Mouse (Mus musculus): Measurements from ENCODE around the gene Synpo2. TPM values are rescaled to one million over a fixed set of nuclear protein-coding genes. Genes with fewer than 3 reads are reported as not detected.

Synpo2 gene
- polyA plus RNA-seq, 1 experiment from 2014 or later = 2.7 TPM

DNA sequence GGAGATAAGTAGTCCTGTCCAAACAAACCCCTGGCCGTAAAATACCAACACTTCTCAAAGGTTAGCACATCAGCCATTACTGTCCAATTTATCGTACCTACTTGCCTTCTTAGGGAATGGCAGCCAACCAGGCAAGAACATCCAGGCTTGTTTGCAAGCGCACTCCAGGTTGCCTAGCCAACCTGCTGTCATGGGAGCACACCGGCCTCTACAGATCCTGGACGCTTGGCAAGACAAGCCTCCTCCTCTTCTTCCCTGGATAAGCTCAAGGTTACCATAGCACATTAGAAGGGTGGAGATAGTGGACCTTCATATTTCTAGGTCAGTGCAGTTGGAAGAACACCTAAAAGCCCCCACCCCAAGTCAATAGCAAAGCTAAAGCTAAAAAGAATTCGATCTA, 45.6 kb downstream of the Synpo2 start:
- no peaks in the 10 kb centered on the region for H3K27me3 ChIP-seq (ENCODE audit: low read depth, poor library complexity, severe bottlenecking)
- no peaks in the 10 kb centered on the region for H3K9me3 ChIP-seq (replicated peaks)
- H3K36me3 ChIP-seq = no peaks in the 10 kb centered on the region
- DNase-seq (ENCODE audit: low spot score) = no peak
- H3K4me3 ChIP-seq = no peak overlapping the region
- peaks cover 14% of the 10 kb centered on the region for H3K4me1 ChIP-seq
- 75% methylated on average over 6 of the region's 6 CpGs for WGBS
- no peak overlapping the region for H3K27ac ChIP-seq

DNA sequence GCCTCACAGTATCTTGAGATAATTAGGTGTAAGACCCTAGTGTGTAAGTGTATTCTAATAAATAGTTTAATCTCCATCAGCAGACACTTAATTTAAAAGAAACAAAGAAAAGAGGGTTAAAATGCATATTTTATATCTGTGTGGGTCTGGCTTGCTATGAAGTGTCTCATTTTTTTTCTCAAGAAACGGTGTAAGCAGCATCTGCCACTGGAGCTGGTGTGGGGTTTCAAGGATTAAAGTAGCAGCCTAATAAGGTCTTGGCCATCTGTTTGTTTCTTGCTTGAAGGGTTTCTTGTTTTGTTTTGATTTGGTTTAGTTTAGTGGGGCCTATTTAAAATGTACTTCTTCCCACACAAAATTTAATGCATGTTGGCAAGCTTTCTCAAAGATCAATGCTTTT, 46.1 kb downstream of the Synpo2 start:
- Histone ChIP-seq H3K27ac (no peak overlapping the region), H3K27me3 (ENCODE audit: low read depth, poor library complexity, severe bottlenecking) (no peaks in the 10 kb centered on the region), H3K4me1 (peaks cover 14% of the 10 kb centered on the region), H3K36me3 (no peaks in the 10 kb centered on the region), H3K9me3 (replicated peaks) (no peaks in the 10 kb centered on the region), H3K4me3 (no peak overlapping the region)
- 28% methylated on average over 1 of the region's 1 CpGs for WGBS
- DNase-seq (ENCODE audit: low spot score) = no peak

DNA sequence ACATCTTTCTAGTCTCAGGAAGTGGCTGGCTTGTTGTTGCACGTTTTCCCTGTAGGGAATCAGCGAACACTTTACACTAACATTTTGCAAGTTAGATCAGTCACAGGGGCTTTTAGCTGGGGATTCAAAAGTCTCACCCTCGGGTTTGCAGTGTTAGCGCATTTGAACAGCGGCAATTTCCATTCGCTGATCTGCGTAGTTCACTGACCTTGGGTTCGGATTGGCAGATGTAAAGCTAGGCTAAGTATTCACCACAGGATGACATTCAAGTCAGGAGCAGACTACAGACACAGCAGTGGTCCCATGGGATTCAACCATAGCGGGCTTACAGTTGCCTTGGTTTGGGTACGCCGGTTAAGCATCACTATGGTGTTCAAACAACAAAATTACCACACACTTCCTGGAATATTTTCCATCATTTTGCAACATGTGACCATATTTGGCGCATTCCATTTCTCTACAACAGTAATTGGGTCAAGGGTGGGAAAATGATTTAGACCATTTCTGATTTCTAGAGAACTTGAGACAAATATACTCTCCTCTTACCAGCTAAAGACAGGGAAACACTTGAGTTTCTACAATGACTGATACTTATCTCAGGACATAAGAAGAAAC, 47.2 kb downstream of the Synpo2 start:
- Histone ChIP-seq H3K4me1 (peaks cover 14% of the 10 kb centered on the region), H3K36me3 (no peaks in the 10 kb centered on the region), H3K27me3 (ENCODE audit: low read depth, poor library complexity, severe bottlenecking) (no peaks in the 10 kb centered on the region), H3K9me3 (replicated peaks) (no peaks in the 10 kb centered on the region), H3K4me3 (no peak overlapping the region), H3K27ac (no peak overlapping the region)
- 90% methylated on average over 12 of the region's 12 CpGs for WGBS
- DNase-seq (ENCODE audit: low spot score) = no peak

DNA sequence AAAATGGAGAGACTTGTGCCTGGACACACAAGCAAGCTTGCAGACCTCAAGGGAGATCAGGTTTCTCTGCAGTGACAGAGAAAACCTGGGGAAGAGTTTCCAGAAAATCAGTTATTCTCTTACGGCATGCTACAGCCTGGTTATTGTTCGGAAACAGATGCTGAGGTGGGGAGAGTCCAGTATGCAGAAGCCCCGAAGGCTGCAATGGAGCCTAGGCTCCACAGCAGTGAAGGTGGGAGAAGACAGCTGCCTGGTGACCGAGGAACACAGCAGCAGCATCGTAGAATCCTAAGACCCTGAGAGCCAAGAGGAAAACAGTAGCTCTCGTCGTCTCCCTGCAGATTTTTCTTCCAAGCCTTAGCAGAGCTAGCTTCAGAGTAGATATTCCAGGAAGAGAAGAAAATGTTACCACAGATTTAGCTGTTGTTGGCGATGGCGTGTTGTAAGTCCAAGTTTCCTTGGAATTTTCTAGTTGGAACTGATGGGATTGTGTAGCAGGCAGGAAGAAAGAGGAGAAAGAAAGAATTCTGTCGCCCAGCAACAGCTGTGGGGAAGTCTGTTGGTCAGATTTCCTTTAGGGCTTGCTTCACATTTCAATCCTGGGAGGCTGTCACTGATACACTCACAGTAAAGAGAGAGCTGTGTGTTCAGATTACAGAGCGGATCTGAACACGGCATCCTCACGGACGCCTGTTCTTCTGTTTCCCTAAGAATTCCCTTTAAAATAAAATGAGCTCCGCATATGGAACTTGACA, 48.4 kb downstream of the Synpo2 start:
- peak overlapping the region; percentile 36; the same call in 1 of the 2 replicates for H3K27ac ChIP-seq
- 79% methylated on average over 15 of the region's 15 CpGs for WGBS
- H3K9me3 ChIP-seq (replicated peaks) = no peaks in the 10 kb centered on the region
- H3K27me3 ChIP-seq (ENCODE audit: low read depth, poor library complexity, severe bottlenecking) = no peaks in the 10 kb centered on the region
- H3K36me3 ChIP-seq = no peaks in the 10 kb centered on the region
- DNase-seq (ENCODE audit: low spot score) = peak; percentile 27
- H3K4me3 ChIP-seq = no peak overlapping the region
- peaks cover 18% of the 10 kb centered on the region for H3K4me1 ChIP-seq

DNA sequence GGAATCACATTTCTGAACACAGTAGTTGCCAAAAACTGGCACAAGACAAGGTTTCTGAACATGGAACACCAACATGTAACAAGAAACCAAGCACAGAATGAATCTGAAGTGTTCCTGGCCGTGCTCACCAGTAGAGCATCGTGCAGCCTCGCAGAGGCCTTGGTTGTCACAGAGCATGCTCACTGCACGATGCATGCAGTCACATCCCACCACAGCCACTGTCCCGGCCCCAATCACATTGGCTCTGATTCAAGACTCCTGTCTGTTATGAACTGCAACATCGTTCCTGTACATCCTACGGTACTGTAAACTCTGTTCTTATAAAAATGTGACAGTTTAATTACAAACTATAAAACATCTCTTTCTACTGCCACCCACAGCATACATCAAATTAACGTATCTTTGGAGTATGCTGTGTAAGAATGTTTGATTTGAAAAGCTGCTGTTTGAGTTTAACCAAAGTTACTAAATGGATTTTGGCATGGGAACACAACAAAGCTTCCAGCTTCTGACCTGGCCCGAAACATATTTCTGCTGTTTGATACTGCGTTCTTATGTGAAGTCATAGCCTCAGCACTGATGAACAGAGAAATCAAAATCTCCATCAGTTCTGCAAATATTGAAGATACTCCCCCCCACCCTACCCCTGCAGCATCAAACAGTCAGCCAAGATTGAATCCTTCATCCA, 50.6 kb downstream of the Synpo2 start:
- Histone ChIP-seq H3K4me1 (peaks cover 26% of the 10 kb centered on the region), H3K27me3 (ENCODE audit: low read depth, poor library complexity, severe bottlenecking) (no peaks in the 10 kb centered on the region), H3K36me3 (no peaks in the 10 kb centered on the region), H3K27ac (no peak overlapping the region), H3K4me3 (no peak overlapping the region), H3K9me3 (replicated peaks) (no peaks in the 10 kb centered on the region)
- WGBS = 90% methylated on average over 10 of the region's 10 CpGs
- DNase-seq (ENCODE audit: low spot score) = no peak

DNA sequence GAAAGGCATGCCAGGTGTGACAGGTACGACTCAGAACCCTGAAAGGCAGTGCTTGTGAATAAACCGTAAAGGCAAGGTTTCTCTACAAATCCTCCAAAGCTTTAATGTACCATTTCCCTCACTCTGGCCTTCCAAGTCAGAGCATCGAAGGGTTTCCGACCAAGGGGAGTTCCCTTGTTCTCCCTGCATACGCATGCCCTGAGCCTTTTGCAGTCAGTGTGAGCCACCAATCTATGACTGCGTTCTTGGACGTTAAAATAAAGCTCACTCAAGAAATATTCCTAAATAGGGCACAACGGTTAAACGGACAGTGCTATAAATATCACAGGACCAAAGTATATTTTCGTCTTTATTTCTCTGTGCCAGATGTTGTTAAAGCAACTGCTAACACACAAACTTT, 51.7 kb downstream of the Synpo2 start:
- H3K4me3 ChIP-seq = no peak overlapping the region
- H3K9me3 ChIP-seq (replicated peaks) = no peaks in the 10 kb centered on the region
- no peaks in the 10 kb centered on the region for H3K27me3 ChIP-seq (ENCODE audit: low read depth, poor library complexity, severe bottlenecking)
- H3K36me3 ChIP-seq = no peaks in the 10 kb centered on the region
- 94% methylated on average over 10 of the region's 10 CpGs for WGBS
- peaks cover 31% of the 10 kb centered on the region for H3K4me1 ChIP-seq
- DNase-seq (ENCODE audit: low spot score) = no peak
- H3K27ac ChIP-seq = no peak overlapping the region

DNA sequence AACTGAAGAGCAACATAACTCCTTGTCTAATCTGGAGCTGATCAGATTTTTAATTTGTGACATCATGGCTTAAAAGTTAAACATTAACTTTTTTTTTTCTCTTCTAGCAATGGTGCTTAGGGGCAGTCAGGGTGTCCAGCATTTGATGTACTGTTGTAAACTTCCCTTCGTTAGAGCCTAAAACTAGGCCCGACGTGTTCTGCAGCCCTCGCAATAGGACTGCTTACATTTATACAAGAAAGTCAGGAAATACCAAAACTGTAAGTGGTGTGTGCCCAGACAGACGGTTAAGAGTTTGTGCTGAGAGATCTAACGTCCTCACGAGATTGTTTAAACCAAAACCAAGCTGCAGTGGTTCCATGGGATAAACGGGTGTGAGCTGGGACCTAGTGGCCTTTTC, 56.4 kb downstream of the Synpo2 start:
- no peak overlapping the region for H3K27ac ChIP-seq
- no peaks in the 10 kb centered on the region for H3K27me3 ChIP-seq (ENCODE audit: low read depth, poor library complexity, severe bottlenecking)
- no peak overlapping the region for H3K4me3 ChIP-seq
- H3K9me3 ChIP-seq (replicated peaks) = no peaks in the 10 kb centered on the region
- H3K36me3 ChIP-seq = no peaks in the 10 kb centered on the region
- 80% methylated on average over 8 of the region's 8 CpGs for WGBS
- no peak for DNase-seq (ENCODE audit: low spot score)
- peaks cover 44% of the 10 kb centered on the region for H3K4me1 ChIP-seq

DNA sequence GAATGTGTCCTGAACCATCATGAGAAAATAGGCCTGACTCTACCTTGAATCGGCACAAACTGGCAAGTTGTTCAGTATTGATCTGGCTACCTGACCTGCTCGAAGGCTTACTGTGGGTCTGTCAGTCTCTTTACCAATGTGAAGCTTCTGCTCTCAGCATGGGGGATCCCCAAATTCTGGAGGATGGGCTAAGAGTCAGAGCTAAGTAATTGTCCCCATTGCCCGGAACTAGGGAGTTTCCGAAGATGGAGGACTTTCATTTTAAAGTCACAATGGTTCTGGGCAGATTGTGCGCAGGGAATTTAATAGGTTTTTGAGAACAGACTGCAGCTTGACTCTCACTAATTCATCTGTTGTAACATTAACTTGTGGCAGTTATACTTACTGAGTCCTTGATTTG, 56.9 kb downstream of the Synpo2 start:
- H3K36me3 ChIP-seq = no peaks in the 10 kb centered on the region

DNA sequence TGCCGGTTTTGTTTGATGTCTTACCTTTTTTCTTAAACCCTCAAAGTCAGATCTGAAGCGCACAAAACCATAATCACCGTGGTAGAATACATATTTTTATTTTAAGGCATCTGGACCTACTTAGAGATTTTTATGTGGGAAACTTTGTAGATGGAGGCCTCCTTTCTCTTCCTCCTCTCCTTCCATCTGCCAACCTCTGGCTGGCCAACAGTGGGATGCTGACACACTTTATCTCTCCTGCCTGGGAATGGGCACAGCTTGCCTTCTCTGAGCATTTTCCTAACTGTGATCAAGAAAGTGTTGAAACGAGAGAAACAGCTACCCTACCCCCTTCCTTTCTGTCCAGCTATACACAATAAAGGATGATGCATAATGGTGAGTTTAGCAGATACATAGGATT, 57.5 kb downstream of the Synpo2 start:
- Histone ChIP-seq H3K36me3 (no peaks in the 10 kb centered on the region), H3K4me3 (no peak overlapping the region), H3K4me1 (peaks cover 50% of the 10 kb centered on the region), H3K27ac (no peak overlapping the region), H3K27me3 (ENCODE audit: low read depth, poor library complexity, severe bottlenecking) (no peaks in the 10 kb centered on the region), H3K9me3 (replicated peaks) (no peaks in the 10 kb centered on the region)
- DNase-seq (ENCODE audit: low spot score) = no peak
- WGBS = 84% methylated on average over 4 of the region's 4 CpGs

More for the DNA sequence above, 56.9 kb downstream of the Synpo2 start:
- no peaks in the 10 kb centered on the region for H3K9me3 ChIP-seq (replicated peaks)
- H3K27ac ChIP-seq = no peak overlapping the region
- H3K4me3 ChIP-seq = no peak overlapping the region
- H3K27me3 ChIP-seq (ENCODE audit: low read depth, poor library complexity, severe bottlenecking) = no peaks in the 10 kb centered on the region
- no peak for DNase-seq (ENCODE audit: low spot score)
- peaks cover 48% of the 10 kb centered on the region for H3K4me1 ChIP-seq
- 92% methylated on average over 5 of the region's 5 CpGs for WGBS

DNA sequence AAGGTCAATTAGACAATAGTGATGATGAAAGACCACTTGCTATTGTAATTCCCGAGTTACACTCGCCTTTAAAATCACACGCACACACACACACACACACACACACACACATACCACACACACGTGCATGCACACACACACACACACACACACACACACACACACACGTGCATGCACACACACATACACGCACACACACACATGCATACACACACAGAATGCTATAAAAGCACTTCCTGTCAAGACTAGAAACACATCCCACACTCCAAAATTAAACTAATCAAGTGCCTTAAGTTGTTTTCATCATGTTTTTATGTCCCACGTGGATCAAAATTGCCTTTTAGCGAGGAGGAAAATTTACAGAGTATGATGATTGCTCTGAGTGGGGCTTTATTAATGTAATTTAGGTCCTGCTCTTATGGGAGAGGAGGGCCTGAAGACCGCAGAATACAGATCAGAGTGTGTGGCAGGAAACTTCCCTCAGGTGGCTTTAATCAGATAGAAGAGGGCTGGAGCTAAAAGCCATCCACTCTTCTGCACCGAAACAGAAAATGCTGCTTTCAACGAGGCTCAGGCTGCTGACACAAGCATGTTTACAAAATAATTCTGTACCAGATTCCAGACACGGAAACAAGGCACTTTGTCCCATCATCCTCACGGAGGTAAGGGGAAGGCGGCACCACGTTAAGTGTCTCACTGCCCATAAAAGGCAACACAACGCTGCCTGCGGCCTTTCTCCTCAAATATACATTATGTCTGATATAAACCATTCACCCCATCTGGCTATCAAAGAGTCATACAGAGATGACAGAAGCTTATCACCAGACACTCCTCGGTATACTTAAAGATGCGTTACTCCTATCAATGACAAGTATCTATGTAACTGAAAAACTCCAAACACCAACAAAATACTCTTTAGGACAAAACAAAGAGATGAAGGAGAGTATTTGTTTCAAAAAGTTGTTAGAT, 59.3 kb downstream of the Synpo2 start:
- Histone ChIP-seq H3K36me3 (no peaks in the 10 kb centered on the region), H3K4me1 (peaks cover 38% of the 10 kb centered on the region), H3K27me3 (ENCODE audit: low read depth, poor library complexity, severe bottlenecking) (no peaks in the 10 kb centered on the region), H3K27ac (peak overlapping the region; percentile 58), H3K4me3 (no peak overlapping the region), H3K9me3 (replicated peaks) (no peaks in the 10 kb centered on the region)
- DNase-seq (ENCODE audit: low spot score) = no peak
- WGBS = 59% methylated on average over 19 of the region's 19 CpGs

DNA sequence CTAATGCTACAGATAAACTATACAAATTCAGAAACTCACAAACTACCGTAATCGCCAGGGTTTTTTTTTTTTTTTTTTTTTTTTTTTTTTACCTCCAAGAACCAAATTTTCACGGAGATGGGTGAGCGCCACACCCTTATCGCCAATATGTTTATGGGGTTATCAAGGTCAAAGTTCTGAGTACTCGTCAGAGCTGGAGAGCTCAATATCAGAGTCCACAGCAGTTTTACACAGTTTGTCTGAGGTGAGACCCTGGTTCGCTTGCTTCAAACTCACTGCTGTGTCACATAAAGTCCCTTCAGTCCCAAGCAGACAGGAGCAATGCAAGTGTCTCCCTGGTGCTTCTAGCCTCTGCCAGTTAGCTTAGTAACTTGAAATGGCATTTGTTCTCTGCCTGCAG, 60.8 kb downstream of the Synpo2 start:
- DNase-seq (ENCODE audit: low spot score) = no peak
- Histone ChIP-seq H3K9me3 (replicated peaks) (no peaks in the 10 kb centered on the region), H3K27ac (no peak overlapping the region), H3K27me3 (ENCODE audit: low read depth, poor library complexity, severe bottlenecking) (no peaks in the 10 kb centered on the region), H3K4me3 (no peak overlapping the region), H3K36me3 (no peaks in the 10 kb centered on the region), H3K4me1 (peaks cover 38% of the 10 kb centered on the region)
- WGBS = 93% methylated on average over 7 of the region's 7 CpGs

DNA sequence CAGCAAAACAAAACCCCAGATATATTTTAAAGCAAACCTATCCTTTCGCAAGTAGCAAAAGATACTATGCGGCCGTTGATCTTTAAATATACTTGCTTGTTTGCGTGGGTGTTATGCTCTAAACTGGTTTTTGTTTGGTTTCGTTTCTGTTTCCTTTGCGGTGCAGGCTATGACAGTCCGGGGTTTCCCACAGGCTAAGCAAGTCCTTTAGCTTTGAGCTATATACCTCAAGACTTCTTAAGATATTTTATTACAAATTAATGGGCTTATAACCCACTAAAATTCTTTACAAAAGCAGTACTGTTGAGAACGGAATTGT, 61.6 kb downstream of the Synpo2 start:
- H3K36me3 ChIP-seq = no peaks in the 10 kb centered on the region
- no peaks in the 10 kb centered on the region for H3K9me3 ChIP-seq (replicated peaks)
- peaks cover 38% of the 10 kb centered on the region for H3K4me1 ChIP-seq
- DNase-seq (ENCODE audit: low spot score) = no peak
- WGBS = 96% methylated on average over 8 of the region's 8 CpGs
- no peak overlapping the region for H3K4me3 ChIP-seq
- 0 out of 2 replicates have a peak overlapping the region, but pooled peaks have one; percentile 8 for H3K27ac ChIP-seq
- H3K27me3 ChIP-seq (ENCODE audit: low read depth, poor library complexity, severe bottlenecking) = no peaks in the 10 kb centered on the region

Data from limb, embryonic 10.5 days (tissue).